Mouse (Mus musculus) myocyte (in vitro differentiated cells): ENCODE data around the gene Spocd1.

Experiments
- E2F4 ChIP-seq: IDR thresholded peaks from one replicate; pipeline ENCODE4 v1.6.1; 2011; ENCODE audit warnings: mild to moderate bottlenecking, control low read depth, moderate library complexity; ENCODE audit not compliant: insufficient read depth
- POLR2A ChIP-seq: IDR thresholded peaks from one replicate; pipeline ENCODE4 v1.6.1; 2011; ENCODE audit warnings: low read depth, mild to moderate bottlenecking, control low read depth, moderate library complexity; ENCODE audit not compliant: insufficient read length
- REST ChIP-seq: IDR thresholded peaks from one replicate; pipeline ENCODE4 v1.6.1; 2011; ENCODE audit warnings: mild to moderate bottlenecking, control low read depth, moderate library complexity; ENCODE audit not compliant: insufficient read depth, insufficient read length

GRCm38 (mm10) chr4:130002157-130002556 lies 73.1 kb downstream of the Spocd1 start:
- no peak for TF ChIP-seq POLR2A
- no peak for TF ChIP-seq REST
- TF ChIP-seq E2F4 = no peak
